Mouse (Mus musculus): ENCODE measurements around the gene Dlx1.

DNA sequence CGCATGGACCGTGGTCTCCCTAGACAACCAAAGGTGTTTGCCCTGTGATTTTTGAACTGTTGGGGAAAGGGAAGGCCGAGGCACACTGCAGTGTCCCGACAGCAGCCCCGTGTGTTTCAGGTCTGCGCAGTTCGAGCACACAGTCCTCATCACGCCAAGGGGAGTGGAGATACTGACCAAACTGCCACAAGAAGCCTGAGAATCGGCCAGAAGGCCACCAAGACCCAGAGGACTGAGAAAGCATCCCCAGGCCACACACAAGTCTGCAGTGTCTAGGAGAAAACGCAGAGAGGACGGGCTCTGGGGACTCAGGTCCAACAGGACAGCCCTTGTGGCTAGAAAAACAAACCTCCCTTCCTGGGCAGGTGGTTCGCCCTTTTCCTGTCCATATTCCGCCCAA is 3.1 kb upstream of the Dlx1 start:
- TF ChIP-seq POLR2A (IDR thresholded peaks at IDR 0.05; ENCODE audit: insufficient read length, low read depth) (no peak), USF1 (IDR thresholded peaks at IDR 0.05; ENCODE audit: low read depth) (no peak), POLR2AphosphoS2 (IDR thresholded peaks at IDR 0.05; ENCODE audit: insufficient read length, low read depth) (no peak), MYOD1 (IDR thresholded peaks at IDR 0.05; ENCODE audit: control insufficient read depth in 1 of 3, insufficient read length in 2 of 3, low read depth in 2 of 3) (no peak), MAX (IDR thresholded peaks at IDR 0.05; ENCODE audit: low read depth) (no peak)
